Mouse (Mus musculus) ES-Bruce4 (cell line): ENCODE results near the gene Bcar1. TPM values are rescaled to one million over a fixed set of nuclear protein-coding genes. Genes with fewer than 3 reads are reported as not detected.
A peak's percentile ranks its signal among the peaks of the same experiment; 100 is the strongest.

Source experiments
- H3K27ac ChIP-seq: 2 replicates; pipeline ENCODE4 v1.5.1; 2012; ENCODE audit warnings: low read length, inconsistent platforms; ENCODE audit not compliant: insufficient read depth
- H3K27me3 ChIP-seq: 2 replicates; pipeline ENCODE4 v1.6.1; 2012; ENCODE audit warnings: mild to moderate bottlenecking, low read length, inconsistent platforms; ENCODE audit not compliant: control insufficient read depth, poor library complexity, insufficient read depth, severe bottlenecking
- H3K36me3 ChIP-seq: 2 replicates; pipeline ENCODE4 v1.6.1; 2012; ENCODE audit warnings: inconsistent platforms, mild to moderate bottlenecking, low read length, moderate library complexity; ENCODE audit not compliant: control insufficient read depth, poor library complexity, insufficient read depth, severe bottlenecking
- H3K4me1 ChIP-seq: one replicate; pipeline ENCODE4 v1.8.1; 2011; ENCODE audit warnings: low read length; ENCODE audit not compliant: control insufficient read depth, insufficient read depth
- H3K4me3 ChIP-seq: 2 replicates; pipeline ENCODE4 v1.5.1; 2011; ENCODE audit warnings: low read depth, mild to moderate bottlenecking, low read length
- H3K9ac ChIP-seq: 2 replicates; pipeline ENCODE4 v1.6.1; 2012; ENCODE audit warnings: low read depth, mild to moderate bottlenecking, inconsistent platforms; ENCODE audit not compliant: poor library complexity, severe bottlenecking
- H3K9me3 ChIP-seq: replicated peaks from 2 replicates; pipeline ENCODE4 v1.6.1; 2012; ENCODE audit warnings: mild to moderate bottlenecking, low read length, inconsistent platforms; ENCODE audit not compliant: control insufficient read depth, poor library complexity, insufficient read depth, severe bottlenecking
- CTCF ChIP-seq: IDR thresholded peaks from one replicate; pipeline ENCODE4 v1.8.1; 2011; ENCODE audit warnings: low read depth, low read length
- EP300 ChIP-seq: IDR thresholded peaks from 2 replicates; pipeline ENCODE4 v1.6.1; 2011; ENCODE audit warnings: low read depth, low read length; ENCODE audit not compliant: insufficient read depth
- POLR2A ChIP-seq: IDR thresholded peaks from one replicate; pipeline ENCODE4 v1.8.1; 2011; ENCODE audit warnings: low read length; ENCODE audit not compliant: insufficient read depth
- polyA plus RNA-seq: library from polyadenylated mRNA; stranded (reverse); fragments of >200 nt; gene quantifications from 2 replicates; pipeline ENCODE4 v1.2.4, GENCODE M21; 2011; ENCODE audit warnings: low read depth; ENCODE audit not compliant: missing spikeins, insufficient read depth, insufficient read length

Bcar1 gene
- polyA plus RNA-seq, 1 experiment: 59.8 TPM

GRCm38 (mm10) chr8:111754088-111754487 lies 10.5 kb upstream of the Bcar1 start:
- H3K9me3 ChIP-seq: no peaks in the 10 kb centered on the region
- H3K27ac ChIP-seq: no peak overlapping the region
- H3K36me3 ChIP-seq: no peaks in the 10 kb centered on the region
- no peak overlapping the region for H3K4me3 ChIP-seq
- peaks cover 4% of the 10 kb centered on the region for H3K4me1 ChIP-seq
- H3K9ac ChIP-seq: no peak overlapping the region
- TF ChIP-seq EP300 (no peak), CTCF (no peak), POLR2A (no peak)
- no peaks in the 10 kb centered on the region for H3K27me3 ChIP-seq

- H3K4me1 ChIP-seq: peaks cover 8% of the 10 kb centered on the region
- H3K4me3 ChIP-seq: no peak overlapping the region
- TF ChIP-seq CTCF (no peak), EP300 (no peak), POLR2A (no peak)
- H3K27me3 ChIP-seq: no peaks in the 10 kb centered on the region
- peak overlapping the region; percentile 60 for H3K27ac ChIP-seq
- H3K36me3 ChIP-seq: no peaks in the 10 kb centered on the region
- H3K9ac ChIP-seq: peak overlapping the region; percentile 5; the same call in 1 of the 2 replicates
- no peaks in the 10 kb centered on the region for H3K9me3 ChIP-seq
These were observed 5.2 kb upstream of the Bcar1 start for GRCm38 (mm10) chr8:111748766-111749165.

GRCm38 (mm10) chr8:111747866-111748649 lies 4.4 kb upstream of the Bcar1 start:
- Histone ChIP-seq H3K4me1 (peaks cover 8% of the 10 kb centered on the region), H3K9me3 (no peaks in the 10 kb centered on the region), H3K36me3 (no peaks in the 10 kb centered on the region), H3K27me3 (no peaks in the 10 kb centered on the region), H3K9ac (peak overlapping the region; percentile 5; the same call in 1 of the 2 replicates), H3K27ac (peak overlapping the region; percentile 60), H3K4me3 (no peak overlapping the region)
- TF ChIP-seq CTCF: no peak
- TF ChIP-seq EP300: no peak
- no peak for TF ChIP-seq POLR2A

- peak overlapping the region; percentile 95 for H3K27ac ChIP-seq
- TF ChIP-seq CTCF (no peak), EP300 (peak; percentile 82)
These were observed 3.2 kb upstream of the Bcar1 start for GRCm38 (mm10) chr8:111746582-111747465.

GRCm38 (mm10) chr8:111745591-111746418 lies 2.2 kb upstream of the Bcar1 start:
- peak overlapping the region; percentile 79 for H3K4me3 ChIP-seq
- H3K9me3 ChIP-seq: no peaks in the 10 kb centered on the region
- TF ChIP-seq EP300 (0 out of 2 replicates have a peak, but pooled peaks have one; percentile 20), CTCF (no peak)
- no peaks in the 10 kb centered on the region for H3K27me3 ChIP-seq
- H3K36me3 ChIP-seq: no peaks in the 10 kb centered on the region
- peaks cover 8% of the 10 kb centered on the region for H3K4me1 ChIP-seq
- peak overlapping the region; percentile 96 for H3K9ac ChIP-seq
- H3K27ac ChIP-seq: peak overlapping the region; percentile 95

More at GRCm38 (mm10) chr8:111746582-111747465, 3.2 kb upstream of the Bcar1 start:
- Histone ChIP-seq H3K36me3 (no peaks in the 10 kb centered on the region), H3K4me1 (peaks cover 8% of the 10 kb centered on the region), H3K27me3 (no peaks in the 10 kb centered on the region), H3K9me3 (no peaks in the 10 kb centered on the region), H3K9ac (peak overlapping the region; percentile 96; the same call in 1 of the 2 replicates), H3K4me3 (no peak overlapping the region)
